Mouse (Mus musculus) intestine, embryonic 15.5 days (tissue): ENCODE results near the gene Cnst. TPM values are rescaled to one million over a fixed set of nuclear protein-coding genes. Genes with fewer than 3 reads are reported as not detected.
A peak's percentile ranks its signal among the peaks of the same experiment; 100 is the strongest.

Experiments
- ATAC-seq: fragments of 200-750 bp; cut with Nextera tagmentation; 2 replicates; pipeline ENCODE4 v1.8.0; 2017; ENCODE audit warnings: moderate TSS enrichment, moderate library complexity
- H3K27ac ChIP-seq: fragments of 300-500 bp; sonication (generic); 2 replicates; pipeline ENCODE4 v1.5.1; 2015; ENCODE audit warnings: mild to moderate bottlenecking, inconsistent platforms
- H3K27me3 ChIP-seq: fragments of 300-500 bp; sonication (generic); replicated peaks from 2 replicates; pipeline ENCODE4 v1.6.1; 2015; ENCODE audit warnings: inconsistent platforms
- H3K36me3 ChIP-seq: fragments of 300-500 bp; sonication (generic); 2 replicates; pipeline ENCODE4 v1.6.1; 2015; ENCODE audit warnings: inconsistent platforms
- H3K4me1 ChIP-seq: fragments of 300-500 bp; sonication (generic); replicated peaks from 2 replicates; pipeline ENCODE4 v1.6.1; 2015; ENCODE audit warnings: inconsistent platforms
- H3K4me2 ChIP-seq: fragments of 300-500 bp; sonication (generic); replicated peaks from 2 replicates; pipeline ENCODE4 v1.6.1; 2015; ENCODE audit warnings: mild to moderate bottlenecking, inconsistent platforms
- H3K4me3 ChIP-seq: fragments of 300-500 bp; sonication (generic); replicated peaks from 2 replicates; pipeline ENCODE4 v1.5.1; 2015; ENCODE audit warnings: inconsistent platforms
- H3K9ac ChIP-seq: fragments of 300-500 bp; sonication (generic); 2 replicates; pipeline ENCODE4 v1.6.1; 2015; ENCODE audit warnings: inconsistent platforms
- H3K9me3 ChIP-seq: fragments of 300-500 bp; sonication (generic); 2 replicates; pipeline ENCODE4 v1.6.1; 2016; ENCODE audit warnings: inconsistent platforms
- WGBS: fragments of 180-500 bp; shearing (Covaris S2); methylation state at CpG from one replicate; pipeline ENCODE4 v1.1.7; 2015; 5-methylcytosine and 5-hydroxymethylcytosine counted together
- polyA plus RNA-seq: library from polyadenylated mRNA; unstranded; fragments of >200 nt; fragmentation: Nextera tagmentation; extraction: Ambion mirVana; gene quantifications from 2 replicates; pipeline ENCODE4 v1.2.1, GENCODE M21; 2015

Gene Cnst
- polyA plus RNA-seq, 1 experiment from 2014 or later: 11.8 TPM

DNA sequence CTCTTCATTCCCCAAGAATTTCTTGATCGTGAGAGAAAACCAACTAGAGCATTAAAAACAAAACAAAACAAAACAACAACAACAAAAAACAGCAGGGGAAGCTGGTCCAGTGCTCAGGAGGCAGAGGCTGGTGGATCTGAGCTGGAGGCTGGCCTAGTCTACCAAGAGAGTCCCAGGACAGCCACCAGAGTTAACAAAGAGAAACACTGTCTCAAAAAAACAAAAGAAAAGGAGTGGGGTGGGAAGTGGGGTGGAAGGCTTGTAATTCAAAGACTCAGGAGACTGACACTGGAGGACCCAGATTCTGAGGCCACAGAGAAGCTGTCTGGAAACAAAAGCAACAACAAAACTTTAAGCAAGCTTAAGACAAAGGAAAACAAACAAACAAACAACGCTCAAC is 120.8 kb downstream of the Cnst start:
- Histone ChIP-seq H3K36me3 (peaks cover 3% of the 10 kb centered on the region; the same call in 1 of the 2 replicates), H3K27me3 (no peaks in the 10 kb centered on the region), H3K27ac (no peak overlapping the region), H3K4me2 (peak overlapping the region; percentile 84; the same call in 1 of the 2 replicates), H3K4me1 (0 out of 2 replicates have a peak, but pooled peaks cover 4% of the 10 kb centered on the region), H3K9ac (no peak overlapping the region), H3K4me3 (no peak overlapping the region), H3K9me3 (no peaks in the 10 kb centered on the region)
- WGBS: 83% methylated on average over 2 of the region's 2 CpGs
- no peak for ATAC-seq

- ATAC-seq: peak; percentile 2; the same call in 1 of the 2 replicates
- Histone ChIP-seq H3K27ac (peak overlapping the region; percentile 76; the same call in 1 of the 2 replicates), H3K4me3 (peak overlapping the region; percentile 76), H3K27me3 (no peaks in the 10 kb centered on the region), H3K4me1 (0 out of 2 replicates have a peak, but pooled peaks cover 4% of the 10 kb centered on the region), H3K9me3 (no peaks in the 10 kb centered on the region), H3K9ac (peak overlapping the region; percentile 87), H3K36me3 (peaks cover 3% of the 10 kb centered on the region; the same call in 1 of the 2 replicates), H3K4me2 (peak overlapping the region; percentile 84)
- WGBS: 16% methylated on average over 7 of the region's 7 CpGs
Measured at GRCm38 (mm10) chr1:179667450-179667849, 121.3 kb downstream of the Cnst start.

GRCm38 (mm10) chr1:179668013-179668805 is 122.0 kb downstream of the Cnst start, which contains the start of gene Sccpdh:
Sccpdh (plus strand) TSS chr1:179668210.
- peak; percentile 97 for ATAC-seq
- Histone ChIP-seq H3K27me3 (no peaks in the 10 kb centered on the region), H3K9ac (peak within 1 kb of the TSS; percentile 87), H3K4me3 (peak within 1 kb of the TSS; percentile 76), H3K27ac (peak within 1 kb of the TSS; percentile 76), H3K36me3 (peaks cover 3% of the 10 kb centered on the region; the same call in 1 of the 2 replicates), H3K9me3 (no peaks in the 10 kb centered on the region), H3K4me2 (peak within 1 kb of the TSS; percentile 84), H3K4me1 (0 out of 2 replicates have a peak, but pooled peaks cover 4% of the 10 kb centered on the region)
- WGBS: under 1% methylated on average over 79 of the region's 84 CpGs

GRCm38 (mm10) chr1:179668836-179669537 is 122.8 kb downstream of the Cnst start:
- Histone ChIP-seq H3K4me2 (peak overlapping the region; percentile 84), H3K27ac (peak overlapping the region; percentile 76), H3K4me1 (0 out of 2 replicates have a peak, but pooled peaks cover 4% of the 10 kb centered on the region), H3K27me3 (no peaks in the 10 kb centered on the region), H3K4me3 (peak overlapping the region; percentile 76), H3K9ac (peak overlapping the region; percentile 87), H3K9me3 (no peaks in the 10 kb centered on the region), H3K36me3 (peaks cover 6% of the 10 kb centered on the region; the same call in 1 of the 2 replicates)
- 24% methylated on average over 12 of the region's 12 CpGs for WGBS
- 0 out of 2 replicates have a peak, but pooled peaks have one; percentile 6 for ATAC-seq

- 94% methylated on average over 3 of the region's 3 CpGs for WGBS
- H3K27ac ChIP-seq: no peak overlapping the region
- no peak overlapping the region for H3K4me2 ChIP-seq
- ATAC-seq: no peak
- H3K9ac ChIP-seq: no peak overlapping the region
- H3K4me3 ChIP-seq: no peak overlapping the region
- H3K9me3 ChIP-seq: no peaks in the 10 kb centered on the region
- no peaks in the 10 kb centered on the region for H3K4me1 ChIP-seq
- peaks cover 8% of the 10 kb centered on the region for H3K36me3 ChIP-seq
- no peaks in the 10 kb centered on the region for H3K27me3 ChIP-seq
Measured at GRCm38 (mm10) chr1:179674355-179674754, 128.2 kb downstream of the Cnst start.

- Histone ChIP-seq H3K27ac (no peak overlapping the region), H3K9ac (no peak overlapping the region), H3K4me3 (no peak overlapping the region), H3K9me3 (no peaks in the 10 kb centered on the region), H3K36me3 (peaks cover 7% of the 10 kb centered on the region; the same call in 1 of the 2 replicates), H3K4me2 (no peak overlapping the region), H3K27me3 (no peaks in the 10 kb centered on the region), H3K4me1 (no peaks in the 10 kb centered on the region)
- no peak for ATAC-seq
- 89% methylated on average over 2 of the region's 2 CpGs for WGBS
Measured at GRCm38 (mm10) chr1:179677031-179677430, 130.9 kb downstream of the Cnst start.

Other genes starting within 250 kb of the Cnst start
- gene Smyd3, start 28.3 kb upstream of the Cnst start, polyA plus RNA-seq: 15.3 and 18.1 TPM in 2 replicates
- 28.8 and 36.1 TPM in 2 replicates for gene Tfb2m, start 103 bp upstream of the Cnst start, polyA plus RNA-seq
- 45.1 and 51.8 TPM in 2 replicates for gene Sccpdh, start 121.8 kb downstream of the Cnst start, polyA plus RNA-seq
- not detected in 2 replicates for gene Kif28, start 198.9 kb downstream of the Cnst start, polyA plus RNA-seq